Mouse (Mus musculus): Measurements from ENCODE around the gene Alox12b.

- TF ChIP-seq CTCF (IDR thresholded peaks at IDR 0.05; ENCODE audit: low read depth, low read length) (no peak), POLR2A (IDR thresholded peaks at IDR 0.05; ENCODE audit: extremely low read depth, insufficient read depth, low read length) (no peak)
These were observed 8.3 kb upstream of the Alox12b start for GRCm38 (mm10) chr11:69148451-69148960.
